Mouse (Mus musculus): ENCODE data around the gene Elf1. TPM values are rescaled to one million over a fixed set of nuclear protein-coding genes. Genes with fewer than 3 reads are reported as not detected.

The Elf1 gene
- polyA plus RNA-seq, 1 experiment from 2014 or later, result 18.5 TPM

- ATAC-seq (ENCODE audit: low FRiP score, low TSS enrichment), result no peak
- H3K36me3 ChIP-seq (ENCODE audit: control insufficient read depth, insufficient read depth, low read length), result peaks cover 4% of the 10 kb centered on the region; the same call in 1 of the 2 replicates
- no peaks in the 10 kb centered on the region for H3K9me3 ChIP-seq (ENCODE audit: control insufficient read depth, low read length)
- H3K27ac ChIP-seq (ENCODE audit: low read depth, low read length), result no peak overlapping the region
- no peak overlapping the region for H3K9ac ChIP-seq (ENCODE audit: low read depth, low read length)
- 93% methylated on average over 6 of the region's 6 CpGs for WGBS
- no peak overlapping the region; the same call in 1 of the 2 replicates for H3K4me2 ChIP-seq (replicated peaks; ENCODE audit: low read depth, low read length)
- no peaks in the 10 kb centered on the region for H3K27me3 ChIP-seq (ENCODE audit: control insufficient read depth, insufficient read depth, low read length)
- peaks cover 8% of the 10 kb centered on the region for H3K4me1 ChIP-seq (ENCODE audit: control insufficient read depth, insufficient read depth, low read length)
- no peak overlapping the region for H3K4me3 ChIP-seq (ENCODE audit: low read length)
Observed at GRCm38 (mm10) chr14:79589401-79589800, 108.4 kb downstream of the Elf1 start.

- H3K4me3 ChIP-seq (ENCODE audit: low read length), result no peak overlapping the region
- H3K27me3 ChIP-seq (ENCODE audit: control insufficient read depth, insufficient read depth, low read length), result no peaks in the 10 kb centered on the region
- H3K36me3 ChIP-seq (ENCODE audit: control insufficient read depth, insufficient read depth, low read length), result peaks cover 11% of the 10 kb centered on the region
- H3K4me2 ChIP-seq (replicated peaks; ENCODE audit: low read depth, low read length), result no peak overlapping the region
- no peak for ATAC-seq (ENCODE audit: low FRiP score, low TSS enrichment)
- peaks cover 8% of the 10 kb centered on the region for H3K4me1 ChIP-seq (ENCODE audit: control insufficient read depth, insufficient read depth, low read length)
- H3K27ac ChIP-seq (ENCODE audit: low read depth, low read length), result no peak overlapping the region
- 95% methylated on average over 8 of the region's 8 CpGs for WGBS
- H3K9ac ChIP-seq (ENCODE audit: low read depth, low read length), result no peak overlapping the region
- no peaks in the 10 kb centered on the region for H3K9me3 ChIP-seq (ENCODE audit: control insufficient read depth, low read length)
Observed at GRCm38 (mm10) chr14:79590916-79591315, 109.9 kb downstream of the Elf1 start.

- no peak for ATAC-seq (ENCODE audit: low FRiP score, low TSS enrichment)
- 86% methylated on average over 2 of the region's 2 CpGs for WGBS
- H3K4me2 ChIP-seq (replicated peaks; ENCODE audit: low read depth, low read length), result no peak overlapping the region
- peaks cover 14% of the 10 kb centered on the region for H3K36me3 ChIP-seq (ENCODE audit: control insufficient read depth, insufficient read depth, low read length)
- H3K9me3 ChIP-seq (ENCODE audit: control insufficient read depth, low read length), result no peaks in the 10 kb centered on the region
- peaks cover 8% of the 10 kb centered on the region for H3K4me1 ChIP-seq (ENCODE audit: control insufficient read depth, insufficient read depth, low read length)
- no peak overlapping the region for H3K27ac ChIP-seq (ENCODE audit: low read depth, low read length)
- H3K27me3 ChIP-seq (ENCODE audit: control insufficient read depth, insufficient read depth, low read length), result no peaks in the 10 kb centered on the region
- no peak overlapping the region for H3K9ac ChIP-seq (ENCODE audit: low read depth, low read length)
- H3K4me3 ChIP-seq (ENCODE audit: low read length), result no peak overlapping the region
Observed at GRCm38 (mm10) chr14:79591611-79592010, 110.6 kb downstream of the Elf1 start.

GRCm38 (mm10) chr14:79594069-79594468 is 113.1 kb downstream of the Elf1 start:
- no peak for ATAC-seq (ENCODE audit: low FRiP score, low TSS enrichment)
- WGBS, result 90% methylated on average over 5 of the region's 5 CpGs
- H3K9ac ChIP-seq (ENCODE audit: low read depth, low read length), result no peak overlapping the region
- no peaks in the 10 kb centered on the region for H3K4me1 ChIP-seq (ENCODE audit: control insufficient read depth, insufficient read depth, low read length)
- no peak overlapping the region for H3K4me3 ChIP-seq (ENCODE audit: low read length)
- no peaks in the 10 kb centered on the region for H3K27me3 ChIP-seq (ENCODE audit: control insufficient read depth, insufficient read depth, low read length)
- H3K27ac ChIP-seq (ENCODE audit: low read depth, low read length), result no peak overlapping the region
- H3K4me2 ChIP-seq (replicated peaks; ENCODE audit: low read depth, low read length), result no peak overlapping the region
- H3K36me3 ChIP-seq (ENCODE audit: control insufficient read depth, insufficient read depth, low read length), result peaks cover 28% of the 10 kb centered on the region
- no peaks in the 10 kb centered on the region for H3K9me3 ChIP-seq (ENCODE audit: control insufficient read depth, low read length)

- ATAC-seq (ENCODE audit: low FRiP score, low TSS enrichment), result no peak
- H3K9ac ChIP-seq (ENCODE audit: low read depth, low read length), result no peak overlapping the region
- peaks cover 53% of the 10 kb centered on the region for H3K36me3 ChIP-seq (ENCODE audit: control insufficient read depth, insufficient read depth, low read length)
- no peaks in the 10 kb centered on the region for H3K27me3 ChIP-seq (ENCODE audit: control insufficient read depth, insufficient read depth, low read length)
- H3K27ac ChIP-seq (ENCODE audit: low read depth, low read length), result no peak overlapping the region
- H3K4me2 ChIP-seq (replicated peaks; ENCODE audit: low read depth, low read length), result no peak overlapping the region
- no peak overlapping the region for H3K4me3 ChIP-seq (ENCODE audit: low read length)
- H3K4me1 ChIP-seq (ENCODE audit: control insufficient read depth, insufficient read depth, low read length), result no peaks in the 10 kb centered on the region
- no peaks in the 10 kb centered on the region for H3K9me3 ChIP-seq (ENCODE audit: control insufficient read depth, low read length)
- 80% methylated on average over 4 of the region's 4 CpGs for WGBS
Observed at GRCm38 (mm10) chr14:79596602-79597001, 115.6 kb downstream of the Elf1 start.

- Histone ChIP-seq H3K4me3 (ENCODE audit: low read length) (no peak overlapping the region), H3K27me3 (ENCODE audit: control insufficient read depth, insufficient read depth, low read length) (no peaks in the 10 kb centered on the region), H3K36me3 (ENCODE audit: control insufficient read depth, insufficient read depth, low read length) (peaks cover 64% of the 10 kb centered on the region), H3K4me1 (ENCODE audit: control insufficient read depth, insufficient read depth, low read length) (no peaks in the 10 kb centered on the region), H3K9me3 (ENCODE audit: control insufficient read depth, low read length) (no peaks in the 10 kb centered on the region), H3K9ac (ENCODE audit: low read depth, low read length) (no peak overlapping the region), H3K27ac (ENCODE audit: low read depth, low read length) (no peak overlapping the region), H3K4me2 (replicated peaks; ENCODE audit: low read depth, low read length) (no peak overlapping the region)
- ATAC-seq (ENCODE audit: low FRiP score, low TSS enrichment), result no peak
- WGBS, result 70% methylated on average over 2 of the region's 2 CpGs
Observed at GRCm38 (mm10) chr14:79605881-79606280, 124.9 kb downstream of the Elf1 start.

- Histone ChIP-seq H3K4me3 (ENCODE audit: low read length) (no peak overlapping the region), H3K36me3 (ENCODE audit: control insufficient read depth, insufficient read depth, low read length) (peaks cover 64% of the 10 kb centered on the region), H3K4me2 (replicated peaks; ENCODE audit: low read depth, low read length) (no peak overlapping the region), H3K9me3 (ENCODE audit: control insufficient read depth, low read length) (no peaks in the 10 kb centered on the region), H3K27me3 (ENCODE audit: control insufficient read depth, insufficient read depth, low read length) (no peaks in the 10 kb centered on the region), H3K9ac (ENCODE audit: low read depth, low read length) (no peak overlapping the region), H3K27ac (ENCODE audit: low read depth, low read length) (no peak overlapping the region), H3K4me1 (ENCODE audit: control insufficient read depth, insufficient read depth, low read length) (no peaks in the 10 kb centered on the region)
- WGBS, result 92% methylated on average over 6 of the region's 6 CpGs
- no peak for ATAC-seq (ENCODE audit: low FRiP score, low TSS enrichment)
Observed at GRCm38 (mm10) chr14:79606392-79606791, 125.4 kb downstream of the Elf1 start.

GRCm38 (mm10) chr14:79606867-79607266 is 125.9 kb downstream of the Elf1 start:
- H3K4me1 ChIP-seq (ENCODE audit: control insufficient read depth, insufficient read depth, low read length), result no peaks in the 10 kb centered on the region
- ATAC-seq (ENCODE audit: low FRiP score, low TSS enrichment), result no peak
- no peak overlapping the region for H3K4me2 ChIP-seq (replicated peaks; ENCODE audit: low read depth, low read length)
- no peak overlapping the region for H3K9ac ChIP-seq (ENCODE audit: low read depth, low read length)
- no peak overlapping the region for H3K4me3 ChIP-seq (ENCODE audit: low read length)
- H3K27me3 ChIP-seq (ENCODE audit: control insufficient read depth, insufficient read depth, low read length), result no peaks in the 10 kb centered on the region
- H3K36me3 ChIP-seq (ENCODE audit: control insufficient read depth, insufficient read depth, low read length), result peaks cover 62% of the 10 kb centered on the region
- 88% methylated on average over 3 of the region's 3 CpGs for WGBS
- no peak overlapping the region for H3K27ac ChIP-seq (ENCODE audit: low read depth, low read length)
- no peaks in the 10 kb centered on the region for H3K9me3 ChIP-seq (ENCODE audit: control insufficient read depth, low read length)

- WGBS, result 93% methylated on average over 4 of the region's 4 CpGs
- H3K4me1 ChIP-seq (ENCODE audit: control insufficient read depth, insufficient read depth, low read length), result no peaks in the 10 kb centered on the region
- H3K4me3 ChIP-seq (ENCODE audit: low read length), result no peak overlapping the region
- ATAC-seq (ENCODE audit: low FRiP score, low TSS enrichment), result no peak
- no peak overlapping the region for H3K27ac ChIP-seq (ENCODE audit: low read depth, low read length)
- no peaks in the 10 kb centered on the region for H3K27me3 ChIP-seq (ENCODE audit: control insufficient read depth, insufficient read depth, low read length)
- H3K9me3 ChIP-seq (ENCODE audit: control insufficient read depth, low read length), result no peaks in the 10 kb centered on the region
- H3K9ac ChIP-seq (ENCODE audit: low read depth, low read length), result no peak overlapping the region
- no peak overlapping the region for H3K4me2 ChIP-seq (replicated peaks; ENCODE audit: low read depth, low read length)
- peaks cover 60% of the 10 kb centered on the region for H3K36me3 ChIP-seq (ENCODE audit: control insufficient read depth, insufficient read depth, low read length)
Observed at GRCm38 (mm10) chr14:79607352-79607751, 126.4 kb downstream of the Elf1 start.
